Mouse (Mus musculus) hindbrain, postnatal 0 days (tissue): ENCODE results near the gene Cacna2d4. TPM values are rescaled to one million over a fixed set of nuclear protein-coding genes. Genes with fewer than 3 reads are reported as not detected.

Experiments
- ATAC-seq: fragments of 200-750 bp; cut with Nextera tagmentation; 2 replicates; pipeline ENCODE4 v1.8.0; 2017; ENCODE audit warnings: mild to moderate bottlenecking, moderate TSS enrichment, moderate library complexity
- DNase-seq: peaks from one replicate; pipeline ENCODE4 v3.0.0-alpha.2; 2015; ENCODE audit warnings: low spot score
- H3K27ac ChIP-seq: fragments of 300-500 bp; sonication (generic); 2 replicates; pipeline ENCODE4 v1.5.1; 2014; ENCODE audit warnings: mild to moderate bottlenecking
- H3K27me3 ChIP-seq: fragments of 300-500 bp; sonication (generic); 2 replicates; pipeline ENCODE4 v1.6.1; 2014; ENCODE audit warnings: low read length, mixed read lengths; ENCODE audit not compliant: insufficient read depth
- H3K36me3 ChIP-seq: fragments of 300-500 bp; sonication (generic); 2 replicates; pipeline ENCODE4 v1.6.1; 2014; ENCODE audit warnings: low read length, mixed read lengths; ENCODE audit not compliant: insufficient read depth
- H3K4me1 ChIP-seq: fragments of 300-500 bp; sonication (generic); 2 replicates; pipeline ENCODE4 v1.6.1; 2014; ENCODE audit warnings: antibody characterized with exemption, low read length, mixed read lengths; ENCODE audit not compliant: insufficient read depth
- H3K4me2 ChIP-seq: fragments of 300-500 bp; sonication (generic); 2 replicates; pipeline ENCODE4 v1.6.1; 2014; ENCODE audit warnings: low read depth, mild to moderate bottlenecking, low read length, moderate library complexity, mixed read lengths
- H3K4me3 ChIP-seq: fragments of 300-500 bp; sonication (generic); 2 replicates; pipeline ENCODE4 v1.5.1; 2014; ENCODE audit warnings: low read length
- H3K9ac ChIP-seq: fragments of 300-500 bp; sonication (generic); replicated peaks from 2 replicates; pipeline ENCODE4 v1.6.1; 2014; ENCODE audit warnings: mild to moderate bottlenecking, low read length, moderate library complexity, mixed read lengths
- H3K9me3 ChIP-seq: fragments of 300-500 bp; sonication (generic); 2 replicates; pipeline ENCODE4 v1.6.1; 2016; ENCODE audit warnings: low read length, mixed read lengths
- CTCF ChIP-seq: IDR thresholded peaks from 2 replicates; pipeline ENCODE4 v1.5.1; 2016; ENCODE audit warnings: antibody characterized with exemption, control low read depth, low read depth
- WGBS: fragments of 180-500 bp; shearing (Covaris S2); extraction: QIAGEN DNeasy Blood & Tissue Kit; methylation state at CpG from one replicate; pipeline ENCODE4 v1.1.7; 2014; 5-methylcytosine and 5-hydroxymethylcytosine counted together
- polyA plus RNA-seq: library from polyadenylated mRNA; unstranded; fragments of >200 nt; fragmentation: Nextera tagmentation; extraction: Ambion mirVana; gene quantifications from 2 replicates; pipeline ENCODE4 v1.2.1, GENCODE M21; 2015
- total RNA-seq: library from RNA; depleted of rRNA; stranded (reverse); fragments of >200 nt; gene quantifications from 2 replicates; pipeline ENCODE4 v1.2.3, GENCODE M21; 2014

Cacna2d4 gene
- total and polyA plus RNA-seq, 2 experiments from 2014 or later: 1.2 to 2.6 TPM

- WGBS: 60% methylated on average over 21 of the region's 21 CpGs
- Histone ChIP-seq H3K27ac (no peak overlapping the region), H3K36me3 (no peaks in the 10 kb centered on the region), H3K4me1 (peaks cover 28% of the 10 kb centered on the region), H3K27me3 (no peaks in the 10 kb centered on the region), H3K4me2 (no peak overlapping the region), H3K9me3 (no peaks in the 10 kb centered on the region; the same call in 1 of the 2 replicates), H3K4me3 (no peak overlapping the region), H3K9ac (no peak overlapping the region)
- no peak for TF ChIP-seq CTCF
- ATAC-seq: 0 out of 2 replicates have a peak, but pooled peaks have one; percentile 15
- DNase-seq: peak; percentile 58
These were observed 4.8 kb downstream of the Cacna2d4 start for GRCm38 (mm10) chr6:119240871-119241705.

- Histone ChIP-seq H3K27me3 (no peaks in the 10 kb centered on the region), H3K4me2 (no peak overlapping the region), H3K9me3 (no peaks in the 10 kb centered on the region; the same call in 1 of the 2 replicates), H3K4me1 (peaks cover 3% of the 10 kb centered on the region; the same call in 1 of the 2 replicates), H3K4me3 (no peak overlapping the region), H3K36me3 (no peaks in the 10 kb centered on the region), H3K9ac (no peak overlapping the region), H3K27ac (no peak overlapping the region)
- TF ChIP-seq CTCF: peak; percentile 44
- ATAC-seq (no peak), DNase-seq (no peak)
- WGBS: 48% methylated on average over 2 of the region's 2 CpGs
These were observed 9.8 kb downstream of the Cacna2d4 start for GRCm38 (mm10) chr6:119246082-119246481.

- ATAC-seq: no peak
- Histone ChIP-seq H3K27me3 (no peaks in the 10 kb centered on the region), H3K9me3 (no peaks in the 10 kb centered on the region; the same call in 1 of the 2 replicates), H3K36me3 (no peaks in the 10 kb centered on the region), H3K9ac (no peak overlapping the region), H3K4me2 (no peak overlapping the region), H3K4me1 (no peaks in the 10 kb centered on the region), H3K27ac (no peak overlapping the region), H3K4me3 (no peak overlapping the region)
- no peak for DNase-seq
- WGBS: 79% methylated on average over 3 of the region's 3 CpGs
- TF ChIP-seq CTCF: no peak
These were observed 12.3 kb downstream of the Cacna2d4 start for GRCm38 (mm10) chr6:119248578-119248977.

GRCm38 (mm10) chr6:119249726-119250125 lies 13.4 kb downstream of the Cacna2d4 start:
- 83% methylated on average over 10 of the region's 10 CpGs for WGBS
- no peak overlapping the region for H3K27ac ChIP-seq
- ATAC-seq (no peak), DNase-seq (no peak)
- H3K9ac ChIP-seq: no peak overlapping the region
- H3K9me3 ChIP-seq: no peaks in the 10 kb centered on the region; the same call in 1 of the 2 replicates
- H3K4me1 ChIP-seq: no peaks in the 10 kb centered on the region
- no peak for TF ChIP-seq CTCF
- H3K27me3 ChIP-seq: no peaks in the 10 kb centered on the region
- H3K4me3 ChIP-seq: no peak overlapping the region
- no peak overlapping the region for H3K4me2 ChIP-seq
- H3K36me3 ChIP-seq: no peaks in the 10 kb centered on the region

GRCm38 (mm10) chr6:119251704-119252103 lies 15.4 kb downstream of the Cacna2d4 start:
- Histone ChIP-seq H3K9me3 (no peaks in the 10 kb centered on the region), H3K9ac (no peak overlapping the region), H3K4me1 (no peaks in the 10 kb centered on the region), H3K4me3 (no peak overlapping the region), H3K4me2 (no peak overlapping the region), H3K36me3 (no peaks in the 10 kb centered on the region), H3K27me3 (no peaks in the 10 kb centered on the region), H3K27ac (no peak overlapping the region)
- DNase-seq: no peak
- no peak for ATAC-seq
- WGBS: 83% methylated on average over 4 of the region's 4 CpGs
- TF ChIP-seq CTCF: no peak

GRCm38 (mm10) chr6:119276713-119277112 lies 40.4 kb downstream of the Cacna2d4 start:
- WGBS: 53% methylated on average over 2 of the region's 2 CpGs
- no peaks in the 10 kb centered on the region for H3K4me1 ChIP-seq
- no peak overlapping the region for H3K4me2 ChIP-seq
- no peaks in the 10 kb centered on the region for H3K9me3 ChIP-seq
- H3K4me3 ChIP-seq: no peak overlapping the region
- H3K27me3 ChIP-seq: no peaks in the 10 kb centered on the region
- TF ChIP-seq CTCF: no peak
- ATAC-seq: peak; percentile 25
- H3K9ac ChIP-seq: no peak overlapping the region
- H3K27ac ChIP-seq: no peak overlapping the region
- H3K36me3 ChIP-seq: no peaks in the 10 kb centered on the region
- no peak for DNase-seq

- Histone ChIP-seq H3K9me3 (0 out of 2 replicates have a peak, but pooled peaks cover 2% of the 10 kb centered on the region), H3K4me2 (no peak overlapping the region), H3K27ac (no peak overlapping the region), H3K4me1 (0 out of 2 replicates have a peak, but pooled peaks cover 3% of the 10 kb centered on the region), H3K9ac (no peak overlapping the region), H3K4me3 (no peak overlapping the region), H3K36me3 (no peaks in the 10 kb centered on the region), H3K27me3 (no peaks in the 10 kb centered on the region)
- 44% methylated on average over 9 of the region's 9 CpGs for WGBS
- DNase-seq (peak; percentile 69), ATAC-seq (no peak)
- TF ChIP-seq CTCF: peak; percentile 27
These were observed 44.4 kb downstream of the Cacna2d4 start for GRCm38 (mm10) chr6:119280761-119281160.
